Mouse (Mus musculus) cerebellum, postnatal 25 days (tissue): Measurements from ENCODE around the gene Traf4.

Source experiments
- DNase-seq, 2 experiments: peaks; one replicate each; pipeline ENCODE4 v3.0.0; 2021; ENCODE audit warnings: mixed read lengths in 2 of 2

The Traf4 gene

GRCm38 (mm10) chr11:78182450-78182849 is 17.1 kb upstream of the Traf4 start:
- no peak for DNase-seq

DNA sequence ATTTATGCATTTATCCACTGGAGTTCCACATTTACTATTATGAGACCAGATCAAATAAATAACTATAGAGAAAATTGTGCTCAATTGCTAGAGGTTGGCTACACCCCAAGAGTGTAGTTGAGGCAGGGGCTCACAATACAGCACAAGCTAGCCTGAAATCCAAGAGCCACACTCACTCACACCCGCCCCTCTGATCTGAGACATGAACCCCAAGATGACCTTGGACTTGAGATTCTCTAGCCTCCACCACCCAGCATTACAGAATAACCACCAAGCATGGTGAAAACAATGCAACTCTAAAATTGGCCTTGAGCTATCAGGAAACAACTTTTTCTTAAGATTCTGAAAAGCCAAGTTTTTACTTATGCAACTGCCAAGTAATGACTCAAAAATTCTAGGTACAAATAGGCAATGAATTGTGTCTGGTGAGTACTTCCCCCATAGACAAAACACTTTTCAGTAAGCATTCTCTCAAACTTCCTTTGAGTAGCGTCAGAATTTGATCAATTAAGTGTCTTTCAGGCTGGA is 16.5 kb upstream of the Traf4 start:
- no peak for DNase-seq

DNA sequence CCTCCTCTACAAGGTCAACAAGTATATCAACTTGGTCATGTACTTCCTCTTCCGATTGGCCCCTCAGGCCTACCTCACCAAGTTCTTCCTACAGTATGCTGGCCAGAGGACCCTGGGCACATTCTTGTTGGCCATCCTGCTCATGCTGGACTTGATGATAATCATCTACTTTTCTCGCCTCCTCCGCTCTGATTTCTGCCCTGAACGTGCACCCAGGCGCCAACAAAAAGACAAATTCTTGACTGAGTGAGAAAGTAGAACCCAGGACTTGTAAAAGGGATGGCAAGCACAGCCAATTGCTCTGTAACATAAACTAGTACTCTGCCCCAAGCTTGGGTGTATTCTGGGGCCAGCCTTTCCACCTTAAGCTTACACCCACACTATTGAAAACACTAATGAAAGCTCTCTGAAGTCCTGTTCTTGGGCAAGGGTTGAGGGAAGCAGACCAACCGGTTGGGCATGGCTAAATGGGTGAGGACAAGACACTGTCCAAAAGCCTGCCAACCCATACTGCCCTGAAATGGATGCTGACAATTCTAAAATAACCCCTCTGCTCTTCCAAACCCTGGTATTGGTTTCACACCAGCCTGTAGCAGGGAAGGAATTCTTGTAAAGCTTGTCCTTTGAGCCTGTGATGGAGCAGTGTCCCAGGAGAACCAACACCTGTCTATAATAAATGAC is 14.8 kb upstream of the Traf4 start:
- DNase-seq = no peak

DNA sequence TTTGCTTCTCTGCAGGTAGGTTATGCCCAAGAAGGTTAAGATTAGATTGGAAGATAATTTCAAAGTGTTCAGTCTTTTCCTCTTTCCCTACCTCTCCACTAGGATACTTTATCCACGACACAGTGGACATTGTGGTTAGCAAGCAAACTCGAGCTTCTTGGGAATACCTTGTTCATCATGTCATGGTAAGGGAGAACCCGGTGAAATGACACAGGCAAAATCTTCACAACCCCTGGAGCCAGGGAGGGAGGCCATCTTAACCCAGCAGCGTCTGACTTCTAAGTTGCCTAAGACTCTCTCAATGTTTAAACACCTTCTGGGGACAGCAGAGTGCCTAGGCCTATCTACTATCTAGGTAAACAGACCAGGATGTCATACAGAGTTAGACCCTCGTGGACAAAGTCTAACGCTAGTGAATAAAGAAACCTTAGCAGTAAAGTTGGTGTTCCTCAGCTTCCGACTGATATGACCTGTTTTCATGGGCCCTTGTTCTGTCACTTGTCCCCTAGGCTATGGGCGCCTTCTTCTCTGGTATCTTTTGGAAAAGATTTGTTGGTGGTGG is 14.1 kb upstream of the Traf4 start:
- no peak for DNase-seq

DNA sequence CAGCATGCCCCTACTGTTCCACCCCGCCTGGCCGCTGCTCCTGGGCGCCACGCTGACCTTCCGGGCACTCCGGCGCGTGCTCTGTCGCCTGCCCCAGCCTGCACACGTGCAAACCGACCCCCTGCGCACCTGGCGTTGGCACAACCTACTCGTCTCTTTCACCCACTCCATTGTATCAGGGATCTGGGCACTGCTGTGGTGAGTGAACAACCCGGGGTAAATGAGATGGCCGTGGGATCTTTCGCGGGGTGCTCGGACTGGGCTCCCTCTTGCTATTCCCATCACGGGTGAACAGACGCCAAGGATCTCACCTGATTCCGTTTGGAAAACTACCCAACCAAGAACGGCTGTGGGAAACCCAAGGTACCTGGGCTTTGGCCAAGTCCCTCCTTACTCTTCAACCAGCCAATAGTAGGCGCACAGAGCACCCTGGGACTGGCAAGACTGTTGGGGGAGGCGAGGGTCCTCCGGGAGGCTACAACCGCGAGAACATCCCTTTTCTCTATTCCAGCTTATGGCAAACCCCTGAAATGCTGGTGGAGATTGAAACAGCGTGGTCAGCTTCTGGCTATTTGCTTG is 13.6 kb upstream of the Traf4 start:
- DNase-seq = peak; percentile 59 to 70

DNA sequence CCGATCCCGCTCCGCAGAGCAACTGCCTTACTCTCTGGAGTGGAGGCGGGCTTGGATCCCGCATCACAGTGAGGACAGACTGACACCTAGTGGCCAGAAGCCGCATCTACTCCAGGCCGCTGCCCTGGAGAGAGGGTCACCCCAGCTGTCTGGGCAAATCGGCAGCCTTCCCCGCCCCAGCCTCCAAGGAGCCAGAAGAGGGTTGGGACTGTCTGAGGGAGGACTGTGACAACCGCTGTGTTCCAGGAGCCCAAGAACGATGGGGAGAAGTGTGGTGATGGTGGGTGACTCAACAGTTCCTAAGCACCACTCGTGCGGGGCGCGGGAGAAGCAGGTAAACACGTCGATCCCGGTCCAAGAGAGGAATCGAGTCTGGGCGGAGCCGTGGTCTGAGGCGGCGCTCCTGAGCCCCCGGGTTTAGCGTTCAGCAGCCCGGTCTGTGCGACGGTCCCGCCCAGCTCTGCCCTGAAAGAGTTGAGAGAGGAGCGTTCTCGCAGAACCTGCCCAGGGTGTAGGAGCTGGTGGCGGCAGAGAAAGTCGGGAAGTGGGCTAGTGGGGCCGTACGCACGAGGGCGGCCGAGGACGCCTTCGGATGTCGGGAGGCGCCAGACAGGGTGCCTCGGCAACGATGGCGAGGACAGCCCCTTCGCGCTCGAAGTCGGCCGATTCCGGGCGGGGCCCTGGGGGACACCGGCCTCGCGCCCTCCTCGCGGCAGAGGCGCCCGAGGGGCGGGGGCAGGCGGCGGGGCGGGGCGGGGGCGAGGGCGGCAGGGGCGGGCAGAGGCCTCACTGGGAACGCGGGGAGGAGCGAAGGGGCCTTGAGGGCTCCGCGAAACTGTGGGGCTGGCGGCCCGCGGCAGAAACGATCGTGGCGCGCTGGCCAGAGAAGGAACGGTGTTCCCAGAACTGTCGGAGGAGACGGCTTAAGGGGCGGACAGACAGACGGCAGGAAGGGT is 12.8 kb upstream of the Traf4 start:
- DNase-seq = peak; percentile 93 to 94

DNA sequence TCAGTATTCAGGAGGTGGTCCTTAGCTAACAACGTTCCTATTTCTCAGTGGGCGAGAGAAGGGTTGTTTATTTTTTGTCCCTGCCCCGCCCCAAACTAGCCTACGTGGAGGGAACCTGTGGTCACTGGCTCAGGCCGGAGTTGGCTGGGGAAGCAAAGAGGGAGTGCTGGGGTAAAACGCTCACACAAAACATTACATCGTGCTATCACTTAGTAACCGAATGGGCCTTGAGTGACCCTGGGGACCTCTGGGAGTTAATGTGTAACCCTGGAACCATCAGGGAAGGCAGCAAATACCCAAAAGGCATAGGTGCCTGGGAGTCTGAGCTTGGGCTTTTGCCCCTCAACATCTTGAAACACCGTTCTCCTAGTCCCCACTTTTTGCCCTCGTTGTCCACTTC is 12.0 kb upstream of the Traf4 start:
- DNase-seq = no peak

- DNase-seq = no peak
Observed at GRCm38 (mm10) chr11:78176905-78177331, 11.5 kb upstream of the Traf4 start.

GRCm38 (mm10) chr11:78176402-78176862 is 11.0 kb upstream of the Traf4 start, which contains the start of the genes Nek8 and Tlcd1:
Gene Nek8 (minus strand): TSS chr11:78176675.
Gene Tlcd1 (plus strand): TSS chr11:78176711.
- DNase-seq = peak; percentile 77 to 86

DNA sequence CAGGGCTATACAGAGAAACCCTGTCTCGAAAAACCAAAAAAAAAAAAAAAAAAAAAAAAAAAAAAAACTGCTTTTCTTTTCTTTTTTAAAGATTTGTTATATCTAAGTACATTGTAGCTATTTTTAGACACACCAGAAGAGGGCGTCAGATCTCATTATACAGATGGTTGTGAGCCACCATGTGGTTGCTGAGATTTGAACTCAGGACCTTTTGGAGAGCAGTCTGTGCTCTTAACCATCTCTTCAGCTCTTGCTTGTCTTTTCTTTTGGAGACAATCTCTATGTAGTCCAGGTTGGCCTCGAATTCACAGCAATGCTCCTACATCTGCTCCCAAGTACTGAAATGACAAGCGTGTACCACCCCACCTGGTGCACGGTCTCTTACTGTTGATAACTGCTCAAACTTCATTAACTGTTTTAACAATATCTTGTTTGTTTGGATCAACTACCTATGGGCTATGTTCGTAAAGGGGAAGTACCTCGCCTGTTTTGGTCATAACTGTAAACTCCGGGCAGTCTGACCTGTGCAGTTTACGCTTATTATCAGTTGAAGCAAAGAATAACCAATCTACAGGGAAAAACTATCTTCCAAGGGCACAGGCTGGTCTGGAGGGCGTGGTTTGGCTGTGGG is 10.5 kb upstream of the Traf4 start:
- DNase-seq = no peak

DNA sequence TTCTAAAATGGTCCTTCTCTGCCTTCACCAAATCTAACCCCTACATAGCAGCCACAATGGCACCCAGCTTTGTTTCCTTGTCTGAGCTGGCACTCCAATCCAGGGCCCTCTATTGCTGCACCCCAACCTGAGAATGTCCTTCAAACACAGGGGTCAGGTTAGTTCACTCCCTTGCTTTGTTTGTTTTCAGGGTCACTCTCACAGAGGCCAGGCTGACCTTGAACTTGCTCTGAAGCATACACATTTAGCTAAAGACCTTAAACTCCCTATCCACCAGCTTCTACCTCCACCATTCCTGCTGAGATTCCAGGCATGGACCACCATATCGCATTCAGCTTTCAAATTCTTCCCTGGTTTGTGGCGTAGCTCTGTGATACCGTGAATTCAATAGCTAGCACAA is 9.1 kb upstream of the Traf4 start:
- DNase-seq = no peak

DNA sequence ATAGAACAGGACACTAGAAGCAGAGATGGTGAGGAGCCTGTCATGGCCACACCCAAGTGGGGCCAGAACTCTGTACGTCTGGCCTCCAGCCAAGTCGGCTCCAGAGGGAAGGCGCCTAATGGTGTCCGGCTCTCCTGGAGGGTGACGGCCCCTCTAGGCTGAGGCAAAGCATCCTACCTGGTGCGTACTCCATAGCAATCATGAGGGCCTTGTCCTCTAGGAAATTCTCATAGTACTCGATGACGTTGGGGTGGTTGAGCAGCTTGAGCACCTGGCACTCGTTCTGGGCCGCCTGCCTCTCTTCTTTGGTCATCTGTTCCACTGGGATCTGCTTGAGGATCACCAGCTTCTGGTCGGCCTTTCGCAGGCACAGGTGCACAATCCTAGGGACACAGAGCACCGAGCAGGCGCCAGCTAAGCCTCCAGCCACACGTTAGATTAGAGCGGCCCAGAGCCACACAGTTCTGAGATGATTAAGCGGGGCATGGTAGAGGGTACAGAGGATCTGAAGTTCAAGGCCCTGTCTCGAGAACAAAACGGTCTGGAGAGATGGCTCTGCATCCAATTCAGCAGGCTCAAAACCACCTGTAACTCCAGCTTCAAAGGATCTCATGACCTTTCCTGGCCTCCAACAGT is 7.5 kb upstream of the Traf4 start:
- DNase-seq = no peak

DNA sequence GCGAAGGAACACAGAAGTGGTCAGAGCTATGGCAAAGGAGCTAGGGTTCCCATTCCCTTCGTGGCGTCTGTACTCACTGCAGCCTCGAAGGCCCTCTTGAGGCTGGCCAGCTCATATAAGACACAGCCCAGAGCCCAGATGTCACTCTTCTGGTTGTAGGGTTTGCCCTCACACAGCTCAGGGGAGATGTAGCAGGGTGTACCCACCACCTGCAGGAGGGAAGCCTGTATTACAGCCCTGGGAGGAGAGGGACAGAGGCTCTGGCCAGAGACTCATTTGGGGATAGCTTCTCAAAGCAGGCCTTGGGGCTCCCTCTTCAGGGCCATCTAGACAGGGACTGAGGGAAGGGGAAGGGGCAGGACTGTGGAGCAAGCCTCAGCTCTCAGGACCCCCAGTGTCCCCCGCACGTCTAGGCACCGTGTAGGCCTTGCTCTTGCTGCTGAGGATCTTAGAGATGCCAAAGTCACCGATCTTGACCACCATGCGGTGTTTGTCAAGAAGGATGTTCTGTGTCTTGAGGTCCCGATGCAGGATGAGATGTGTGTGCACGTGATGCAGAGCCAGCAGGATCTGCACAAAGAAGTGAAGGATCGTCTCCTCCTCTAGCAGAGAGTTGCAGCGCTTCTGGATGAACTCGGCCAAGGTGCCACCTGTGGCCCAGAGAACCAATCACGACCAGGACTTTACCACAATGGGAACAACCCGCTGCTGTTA is 6.8 kb upstream of the Traf4 start:
- no peak for DNase-seq

GRCm38 (mm10) chr11:78171328-78171727 is 5.9 kb upstream of the Traf4 start:
- DNase-seq = no peak

DNA sequence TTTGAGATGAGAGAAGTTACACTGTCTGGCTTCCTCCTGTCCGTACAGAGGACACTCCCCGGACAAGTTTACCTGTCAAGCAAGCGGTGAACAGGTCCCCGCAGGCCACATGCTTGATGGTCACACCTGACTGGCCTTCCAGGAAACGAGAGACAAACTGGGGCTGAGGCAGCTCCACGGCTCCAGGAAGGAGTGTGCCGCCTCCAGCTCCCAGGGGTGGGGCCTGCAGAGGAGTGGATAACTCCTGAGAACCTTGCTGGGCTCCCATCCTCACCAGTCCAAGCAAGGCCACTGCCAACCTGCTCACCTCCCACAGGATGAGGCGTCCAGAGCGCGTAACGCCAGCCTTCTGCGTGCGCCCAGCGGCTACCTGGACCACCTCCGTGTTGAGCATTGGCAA is 4.9 kb upstream of the Traf4 start:
- no peak for DNase-seq

DNA sequence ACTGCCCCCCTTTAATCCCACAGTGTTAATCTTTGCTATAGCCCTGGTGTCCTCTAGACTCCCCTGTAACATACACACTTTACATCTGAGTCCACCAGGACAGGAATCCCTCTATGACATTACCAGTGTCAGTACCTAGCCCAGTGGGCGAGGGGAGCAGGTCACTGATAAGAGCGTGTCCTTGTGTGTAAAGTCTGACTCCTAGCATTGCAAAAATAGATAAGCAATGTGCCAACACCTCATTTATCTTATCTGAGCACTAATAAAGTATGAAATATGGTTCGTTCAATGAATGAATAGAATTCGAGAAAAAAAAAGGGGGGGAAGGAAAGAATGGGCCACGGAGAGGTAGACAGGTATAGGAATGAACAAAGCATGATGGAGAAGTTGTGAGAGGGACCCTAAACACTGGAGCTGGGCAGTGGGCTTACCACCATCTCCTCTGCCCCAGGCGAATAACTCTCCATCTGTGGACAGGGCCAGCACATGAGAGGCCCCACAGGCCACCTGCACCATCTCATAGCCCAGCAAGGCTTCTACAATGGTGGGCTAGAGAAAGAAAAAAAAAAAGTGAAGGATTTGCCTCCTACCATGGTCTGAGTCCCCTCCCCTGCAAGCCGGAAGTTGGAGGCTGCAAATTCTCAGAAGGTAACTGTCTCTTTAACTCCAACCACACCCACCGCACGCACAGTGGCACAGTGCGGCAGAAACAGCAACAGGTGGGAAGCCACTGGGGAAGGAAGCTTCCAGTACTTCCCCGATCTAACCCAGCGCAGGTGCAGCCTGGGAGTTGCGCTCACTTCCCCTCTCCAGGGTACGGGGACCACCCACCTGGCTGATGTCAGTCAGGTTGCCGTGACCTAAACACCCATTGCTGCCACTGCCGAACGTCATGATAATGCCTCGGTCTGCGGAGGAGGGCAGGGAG is 3.4 kb upstream of the Traf4 start:
- no peak for DNase-seq

GRCm38 (mm10) chr11:78167257-78167959 is 2.0 kb upstream of the Traf4 start:
- no peak for DNase-seq

- no peak for DNase-seq
Observed at GRCm38 (mm10) chr11:78166640-78167039, 1.3 kb upstream of the Traf4 start.

GRCm38 (mm10) chr11:78166161-78166560 is 772 bp upstream of the Traf4 start:
- no peak for DNase-seq
